Mouse (Mus musculus) urinary bladder, postnatal 14 days (tissue): ENCODE results near the gene Anxa11.
"Not testable (repeated sequence)": the region's sequence is repeated elsewhere in the genome, so short reads cannot be mapped to it uniquely, and the experiment has no call there.

ENCODE experiments used
- DNase-seq: peaks from one replicate; pipeline ENCODE4 v3.0.0; 2021; ENCODE audit warnings: low spot score

Gene Anxa11

GRCm38 (mm10) chr14:25841579-25841978 lies 377 bp upstream of the Anxa11 start:
- no peak for DNase-seq

- no peak for DNase-seq
Observed at GRCm38 (mm10) chr14:25842688-25843003, 690 bp downstream of the Anxa11 start.

GRCm38 (mm10) chr14:25844372-25844771 lies 2.4 kb downstream of the Anxa11 start:
- DNase-seq: no peak

GRCm38 (mm10) chr14:25845832-25846383 lies 4.0 kb downstream of the Anxa11 start:
- DNase-seq: no peak

GRCm38 (mm10) chr14:25846516-25846915 lies 4.6 kb downstream of the Anxa11 start:
- no peak for DNase-seq

- no peak for DNase-seq
Observed at GRCm38 (mm10) chr14:25847660-25848059, 5.7 kb downstream of the Anxa11 start.

- no peak for DNase-seq
Observed at GRCm38 (mm10) chr14:25848237-25848636, 6.3 kb downstream of the Anxa11 start.

GRCm38 (mm10) chr14:25848708-25849107 lies 6.8 kb downstream of the Anxa11 start:
- DNase-seq: not testable (repeated sequence)

GRCm38 (mm10) chr14:25850433-25850832 lies 8.5 kb downstream of the Anxa11 start:
- DNase-seq: no peak

- DNase-seq: no peak
Observed at GRCm38 (mm10) chr14:25851189-25851588, 9.2 kb downstream of the Anxa11 start.

- no peak for DNase-seq
Observed at GRCm38 (mm10) chr14:25852121-25852561, 10.2 kb downstream of the Anxa11 start.

GRCm38 (mm10) chr14:25853295-25853694 lies 11.3 kb downstream of the Anxa11 start:
- no peak for DNase-seq

GRCm38 (mm10) chr14:25853717-25854452 lies 11.9 kb downstream of the Anxa11 start:
- no peak for DNase-seq

GRCm38 (mm10) chr14:25855241-25855885 lies 13.4 kb downstream of the Anxa11 start:
- peak; percentile 58 for DNase-seq

GRCm38 (mm10) chr14:25857168-25857621 lies 15.2 kb downstream of the Anxa11 start:
- peak; percentile 56 for DNase-seq

GRCm38 (mm10) chr14:25857940-25858339 lies 16.0 kb downstream of the Anxa11 start:
- no peak for DNase-seq

GRCm38 (mm10) chr14:25861771-25862530 lies 20.0 kb downstream of the Anxa11 start:
- DNase-seq: no peak

- no peak for DNase-seq
Observed at GRCm38 (mm10) chr14:25863721-25864120, 21.8 kb downstream of the Anxa11 start.

GRCm38 (mm10) chr14:25865251-25865650 lies 23.3 kb downstream of the Anxa11 start:
- DNase-seq: no peak

GRCm38 (mm10) chr14:25866384-25866783 lies 24.4 kb downstream of the Anxa11 start:
- DNase-seq: no peak

- DNase-seq: no peak
Observed at GRCm38 (mm10) chr14:25866832-25867231, 24.9 kb downstream of the Anxa11 start.

- DNase-seq: no peak
Observed at GRCm38 (mm10) chr14:25867834-25868233, 25.9 kb downstream of the Anxa11 start.

- no peak for DNase-seq
Observed at GRCm38 (mm10) chr14:25868706-25869105, 26.8 kb downstream of the Anxa11 start.
